30 mouse cellular contexts compared by ENCODE assay signal in genomic region chr5:80358271-80358670, GRCm38 (mm10).
"Had no signal": no experiment of that assay in that cellular context is flagged by ENCODE, and none has a peak within 500 bp of the region (broad histone marks: within the 10 kb centered on the region; RNA-seq: fewer than 3 reads in every experiment).

No protein-coding gene starts in this region.

- H3K4me2 ChIP-seq: limb, embryonic 12.5 days; limb, embryonic 13.5 days; limb, embryonic 15.5 days; liver, embryonic 11.5 days; liver, embryonic 12.5 days; liver, embryonic 13.5 days; liver, embryonic 15.5 days; lung, embryonic 14.5 days; lung, embryonic 15.5 days; midbrain, embryonic 12.5 days; midbrain, embryonic 13.5 days; midbrain, embryonic 15.5 days; neural tube, embryonic 12.5 days had no signal

- ATAC-seq: liver, embryonic 12.5 days; liver, postnatal 0 days; lung, postnatal 0 days; midbrain, embryonic 13.5 days; midbrain, embryonic 15.5 days; midbrain, embryonic 16.5 days had no signal

- H3K36me3 ChIP-seq: limb, embryonic 12.5 days; limb, embryonic 13.5 days; limb, embryonic 15.5 days; liver, embryonic 12.5 days; liver, embryonic 13.5 days; liver, embryonic 15.5 days; lung, embryonic 15.5 days; midbrain, embryonic 10.5 days; midbrain, embryonic 12.5 days; midbrain, embryonic 13.5 days; midbrain, embryonic 15.5 days; neural tube, embryonic 12.5 days had no signal

- H3K4me3 ChIP-seq: limb, embryonic 12.5 days; limb, embryonic 13.5 days; limb, embryonic 15.5 days; liver, embryonic 12.5 days; liver, embryonic 13.5 days; liver, embryonic 15.5 days; lung, embryonic 15.5 days; megakaryocyte, embryonic 14.5 days; midbrain, embryonic 10.5 days; midbrain, embryonic 12.5 days; midbrain, embryonic 13.5 days; midbrain, embryonic 15.5 days; myocyte; neural tube, embryonic 12.5 days had no signal

- H3K27me3 ChIP-seq: limb, embryonic 12.5 days; limb, embryonic 13.5 days; limb, embryonic 15.5 days; liver, embryonic 12.5 days; liver, embryonic 13.5 days; liver, embryonic 15.5 days; lung, embryonic 15.5 days; megakaryocyte, embryonic 14.5 days; midbrain, embryonic 12.5 days; midbrain, embryonic 13.5 days; midbrain, embryonic 15.5 days; neural tube, embryonic 12.5 days had no signal

- H3K9ac ChIP-seq: limb, embryonic 12.5 days; limb, embryonic 13.5 days; limb, embryonic 15.5 days; liver, embryonic 12.5 days; liver, embryonic 13.5 days; liver, embryonic 14.5 days; liver, embryonic 15.5 days; liver, postnatal 0 days; lung, embryonic 14.5 days; lung, embryonic 15.5 days; midbrain, embryonic 12.5 days; midbrain, embryonic 13.5 days; midbrain, embryonic 15.5 days; neural tube, embryonic 12.5 days had no signal

- DNase-seq: left cerebral cortex, postnatal 4 days; liver; liver, embryonic 13.5 days; liver, postnatal 0 days; lung, adult 18-20 months; lung, adult 2 months; lung, embryonic 14.5 days; lung, postnatal 10 days; lung, postnatal 14 days; lung, postnatal 36 days; lung, postnatal 4 days; midbrain, embryonic 14.5 days had no signal

- H3K27ac ChIP-seq: limb, embryonic 12.5 days; limb, embryonic 13.5 days; limb, embryonic 15.5 days; liver, embryonic 12.5 days; liver, embryonic 13.5 days; liver, embryonic 14.5 days; liver, embryonic 15.5 days; lung, embryonic 15.5 days; macrophage; midbrain, embryonic 10.5 days; midbrain, embryonic 12.5 days; midbrain, embryonic 13.5 days; midbrain, embryonic 15.5 days; neural tube, embryonic 12.5 days had no signal

- H3K9me3 ChIP-seq: limb, embryonic 12.5 days; limb, embryonic 13.5 days; limb, embryonic 15.5 days; liver, embryonic 12.5 days; liver, embryonic 13.5 days; liver, embryonic 15.5 days; lung, embryonic 15.5 days; megakaryocyte, embryonic 14.5 days; midbrain, embryonic 10.5 days; midbrain, embryonic 12.5 days; midbrain, embryonic 13.5 days; midbrain, embryonic 15.5 days; neural tube, embryonic 12.5 days had no signal

- H3K4me1 ChIP-seq: limb, embryonic 12.5 days; limb, embryonic 13.5 days; limb, embryonic 15.5 days; liver, embryonic 12.5 days; liver, embryonic 13.5 days; liver, embryonic 15.5 days; lung, embryonic 15.5 days; megakaryocyte, embryonic 14.5 days; midbrain, embryonic 10.5 days; midbrain, embryonic 12.5 days; midbrain, embryonic 13.5 days; midbrain, embryonic 15.5 days; neural tube, embryonic 12.5 days had no signal
